Mouse (Mus musculus): ENCODE results near the gene Serinc4. TPM values are rescaled to one million over a fixed set of nuclear protein-coding genes. Genes with fewer than 3 reads are reported as not detected.

Gene Serinc4
- polyA plus RNA-seq, 1 experiment from 2014 or later, result 0.19 TPM

Small RNAs within 50 kb of the gene (microRNA-seq; reads per million reads assigned to microRNA genes)
- gene Gm22953, result not detected

Other genes starting within 250 kb of the Serinc4 start
- gene Trp53bp1, start 185.4 kb downstream of the Serinc4 start, polyA plus RNA-seq (2015; fragmentation: Nextera tagmentation; extraction: Ambion mirVana), result 43.6 and 45.5 TPM in 2 replicates
- 3.5 and 4.8 TPM in 2 replicates for gene Map1a, start 167.2 kb downstream of the Serinc4 start, polyA plus RNA-seq (2015; fragmentation: Nextera tagmentation; extraction: Ambion mirVana)
- 11.3 and 12.6 TPM in 2 replicates for gene Ppip5k1, start 101.4 kb downstream of the Serinc4 start, polyA plus RNA-seq (2015; fragmentation: Nextera tagmentation; extraction: Ambion mirVana)
- 0.88 and 2.4 TPM in 2 replicates for gene Ckmt1, start 99.1 kb downstream of the Serinc4 start, polyA plus RNA-seq (2015; fragmentation: Nextera tagmentation; extraction: Ambion mirVana)
- not detected in 2 replicates for gene Strc, start 69.6 kb downstream of the Serinc4 start, polyA plus RNA-seq (2015; fragmentation: Nextera tagmentation; extraction: Ambion mirVana)
- gene Pdia3, start 43.0 kb downstream of the Serinc4 start, polyA plus RNA-seq (2015; fragmentation: Nextera tagmentation; extraction: Ambion mirVana), result 441 and 490 TPM in 2 replicates
- gene Catsper2, start 43.0 kb downstream of the Serinc4 start, polyA plus RNA-seq (2015; fragmentation: Nextera tagmentation; extraction: Ambion mirVana), result 2.0 and 2.5 TPM in 2 replicates
- gene Ell3, start 12.5 kb downstream of the Serinc4 start, polyA plus RNA-seq (2015; fragmentation: Nextera tagmentation; extraction: Ambion mirVana), result 1.00 and 1.6 TPM in 2 replicates
- 466 and 549 TPM in 2 replicates for gene Serf2, start 7.6 kb downstream of the Serinc4 start, polyA plus RNA-seq (2015; fragmentation: Nextera tagmentation; extraction: Ambion mirVana)
- gene Hypk, start 3.5 kb downstream of the Serinc4 start, polyA plus RNA-seq (2015; fragmentation: Nextera tagmentation; extraction: Ambion mirVana), result 85.3 and 101 TPM in 2 replicates
- 39.7 and 42.1 TPM in 2 replicates for gene Mfap1b, start 17.3 kb upstream of the Serinc4 start, polyA plus RNA-seq (2015; fragmentation: Nextera tagmentation; extraction: Ambion mirVana)
- 18.4 and 21.5 TPM in 2 replicates for gene Mfap1a, start 49.9 kb upstream of the Serinc4 start, polyA plus RNA-seq (2015; fragmentation: Nextera tagmentation; extraction: Ambion mirVana)
- gene Wdr76, start 49.9 kb upstream of the Serinc4 start, polyA plus RNA-seq (2015; fragmentation: Nextera tagmentation; extraction: Ambion mirVana), result 6.7 TPM in 2 replicates